Mouse (Mus musculus): ENCODE measurements at regions not wholly inside any gene's neighbourhood (a gene's known extent, or its start where the extent isn't known, plus 50 kb on each side); places are given as distances from the start of the nearest gene placed in this dataset.

DNA sequence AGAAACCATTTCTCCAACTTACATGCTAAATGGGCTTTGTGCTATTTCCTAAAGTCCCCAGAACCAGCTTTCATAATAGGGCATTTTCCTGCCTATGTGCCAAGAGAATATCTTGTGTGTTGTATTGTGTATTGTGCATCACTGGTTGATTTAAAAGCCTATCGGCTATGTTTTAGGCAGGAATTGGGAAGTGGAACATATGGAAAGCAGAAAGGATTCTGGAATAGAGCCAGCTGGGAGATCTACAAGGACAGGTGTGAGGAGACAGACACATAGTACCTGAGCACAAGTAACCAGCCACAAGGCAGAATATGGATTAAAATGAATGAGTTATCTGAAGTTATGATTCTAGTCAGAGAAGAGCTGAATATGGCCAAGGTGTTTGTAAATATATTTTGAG, 236.0 kb downstream of the 1190002N15Rik start:
- DNase-seq (ENCODE audit: low spot score): no peak
- ATAC-seq (ENCODE audit: low FRiP score): no peak
- Histone ChIP-seq H3K27me3 (ENCODE audit: control insufficient read depth, insufficient read depth, low read length) (no peaks in the 10 kb centered on the region), H3K9ac (ENCODE audit: low read depth, low read length) (no peak overlapping the region), H3K27ac (ENCODE audit: low read depth, low read length) (no peak overlapping the region), H3K4me1 (replicated peaks; ENCODE audit: control insufficient read depth, insufficient read depth, low read length) (no peaks in the 10 kb centered on the region), H3K4me2 (replicated peaks; ENCODE audit: low read depth, low read length) (no peak overlapping the region), H3K36me3 (ENCODE audit: control insufficient read depth, insufficient read depth, low read length) (no peaks in the 10 kb centered on the region), H3K4me3 (ENCODE audit: low read depth, low read length) (no peak overlapping the region), H3K9me3 (ENCODE audit: control insufficient read depth, low read length) (no peaks in the 10 kb centered on the region)
- WGBS: 90% methylated on average over 1 of the region's 1 CpGs

DNA sequence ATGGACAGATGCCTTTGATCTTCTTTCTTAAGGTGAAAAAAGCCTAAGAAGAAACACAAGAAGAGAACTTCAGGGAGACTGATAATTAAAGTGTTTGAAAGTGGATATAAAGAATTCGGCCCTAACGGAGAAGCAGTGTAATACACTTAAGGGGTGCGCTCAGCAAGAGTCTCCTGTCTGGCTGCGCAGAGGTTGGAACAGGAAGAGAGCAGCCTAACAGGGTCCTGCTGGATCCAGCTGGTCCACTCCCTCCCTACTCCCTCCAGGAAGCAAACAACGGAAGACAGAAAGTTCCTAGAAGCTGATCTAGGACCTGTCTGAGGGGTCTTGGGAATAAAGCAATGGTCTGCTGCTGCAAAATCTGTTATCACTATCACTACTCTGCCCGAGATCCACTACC, 242.4 kb downstream of the 1190002N15Rik start:
- no peaks in the 10 kb centered on the region for H3K9me3 ChIP-seq (ENCODE audit: control insufficient read depth, low read length)
- H3K27me3 ChIP-seq (ENCODE audit: control insufficient read depth, insufficient read depth, low read length): no peaks in the 10 kb centered on the region
- H3K36me3 ChIP-seq (ENCODE audit: control insufficient read depth, insufficient read depth, low read length): no peaks in the 10 kb centered on the region
- H3K9ac ChIP-seq (ENCODE audit: low read depth, low read length): no peak overlapping the region
- no peaks in the 10 kb centered on the region for H3K4me1 ChIP-seq (replicated peaks; ENCODE audit: control insufficient read depth, insufficient read depth, low read length)
- H3K4me2 ChIP-seq (replicated peaks; ENCODE audit: low read depth, low read length): no peak overlapping the region
- ATAC-seq (ENCODE audit: low FRiP score): no peak
- H3K27ac ChIP-seq (ENCODE audit: low read depth, low read length): no peak overlapping the region
- H3K4me3 ChIP-seq (ENCODE audit: low read depth, low read length): no peak overlapping the region
- WGBS: 76% methylated on average over 6 of the region's 6 CpGs
- DNase-seq (ENCODE audit: low spot score): no peak

DNA sequence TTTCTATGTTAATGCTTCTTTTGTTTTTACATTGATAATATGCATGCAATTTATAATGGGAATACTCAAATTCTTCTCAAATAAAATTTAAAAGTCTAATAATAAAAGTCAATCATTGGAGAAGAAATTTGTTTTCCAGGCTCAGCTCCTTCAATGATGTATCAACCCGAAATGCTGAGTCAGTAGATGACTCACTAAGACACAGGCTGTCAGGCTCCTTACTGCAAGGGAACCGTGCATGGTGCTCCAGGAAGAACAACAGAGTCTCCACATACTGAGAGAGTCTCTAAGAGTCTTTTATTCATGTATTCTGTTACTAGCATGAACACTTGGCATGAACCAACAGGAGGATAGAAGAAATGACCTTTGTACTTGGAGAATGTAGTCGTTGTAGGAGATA, 245.7 kb downstream of the 1190002N15Rik start:
- Histone ChIP-seq H3K9ac (ENCODE audit: low read depth, low read length) (no peak overlapping the region), H3K36me3 (ENCODE audit: control insufficient read depth, insufficient read depth, low read length) (no peaks in the 10 kb centered on the region), H3K4me2 (replicated peaks; ENCODE audit: low read depth, low read length) (no peak overlapping the region), H3K9me3 (ENCODE audit: control insufficient read depth, low read length) (no peaks in the 10 kb centered on the region), H3K27me3 (ENCODE audit: control insufficient read depth, insufficient read depth, low read length) (no peaks in the 10 kb centered on the region), H3K27ac (ENCODE audit: low read depth, low read length) (no peak overlapping the region), H3K4me3 (ENCODE audit: low read depth, low read length) (no peak overlapping the region), H3K4me1 (replicated peaks; ENCODE audit: control insufficient read depth, insufficient read depth, low read length) (no peaks in the 10 kb centered on the region)
- WGBS: 71% methylated on average over 3 of the region's 3 CpGs
- DNase-seq (ENCODE audit: low spot score): no peak
- ATAC-seq (ENCODE audit: low FRiP score): no peak

DNA sequence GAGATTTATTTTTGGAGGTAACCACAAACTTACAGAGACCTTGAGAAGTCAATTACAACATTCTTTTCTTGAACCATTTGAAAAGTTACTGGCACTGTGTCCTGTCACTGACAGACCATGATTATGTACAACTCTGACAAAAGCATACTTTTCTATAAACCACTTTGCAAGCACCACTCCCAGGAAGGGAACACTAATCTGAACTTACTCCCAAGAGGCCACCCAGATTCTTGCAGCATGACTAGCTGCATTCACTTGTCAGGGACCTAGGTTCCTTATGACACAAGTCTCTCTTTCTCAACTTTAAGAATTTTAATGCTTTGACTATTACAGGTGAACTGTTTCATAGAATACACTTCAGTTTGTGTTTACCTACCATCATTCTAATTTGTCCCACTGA, 248.3 kb downstream of the 1190002N15Rik start:
- no peak overlapping the region for H3K27ac ChIP-seq (ENCODE audit: low read depth, low read length)
- H3K4me2 ChIP-seq (replicated peaks; ENCODE audit: low read depth, low read length): no peak overlapping the region
- H3K36me3 ChIP-seq (ENCODE audit: control insufficient read depth, insufficient read depth, low read length): no peaks in the 10 kb centered on the region
- no peak for DNase-seq (ENCODE audit: low spot score)
- H3K4me1 ChIP-seq (replicated peaks; ENCODE audit: control insufficient read depth, insufficient read depth, low read length): no peaks in the 10 kb centered on the region
- H3K9me3 ChIP-seq (ENCODE audit: control insufficient read depth, low read length): no peaks in the 10 kb centered on the region
- no peaks in the 10 kb centered on the region for H3K27me3 ChIP-seq (ENCODE audit: control insufficient read depth, insufficient read depth, low read length)
- no peak for ATAC-seq (ENCODE audit: low FRiP score)
- H3K9ac ChIP-seq (ENCODE audit: low read depth, low read length): no peak overlapping the region
- no peak overlapping the region for H3K4me3 ChIP-seq (ENCODE audit: low read depth, low read length)

DNA sequence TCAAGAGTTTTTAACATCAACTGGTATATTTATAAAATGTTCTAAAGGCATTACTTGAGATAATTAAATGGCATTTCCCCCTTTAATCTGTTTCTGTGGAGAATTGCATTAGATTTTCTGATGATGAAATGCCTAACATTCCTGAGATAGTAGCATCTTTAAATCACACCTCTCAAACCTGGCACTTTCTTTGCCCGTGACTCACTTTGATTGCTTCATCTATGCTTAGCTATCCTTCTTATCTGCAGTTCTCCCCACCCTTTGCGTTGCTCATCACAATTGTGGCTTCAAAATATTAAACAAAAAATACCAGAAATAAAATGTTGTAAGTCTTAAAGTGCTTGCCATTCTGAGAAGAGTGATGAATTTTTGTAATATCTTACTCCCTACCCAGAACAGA, 250.3 kb downstream of the 1190002N15Rik start:
- no peaks in the 10 kb centered on the region for H3K27me3 ChIP-seq (ENCODE audit: control insufficient read depth, insufficient read depth, low read length)
- H3K4me3 ChIP-seq (ENCODE audit: low read depth, low read length): no peak overlapping the region
- DNase-seq (ENCODE audit: low spot score) (no peak), ATAC-seq (ENCODE audit: low FRiP score) (no peak)
- no peak overlapping the region for H3K4me2 ChIP-seq (replicated peaks; ENCODE audit: low read depth, low read length)
- WGBS: 72% methylated on average over 2 of the region's 2 CpGs
- no peak overlapping the region for H3K27ac ChIP-seq (ENCODE audit: low read depth, low read length)
- H3K9me3 ChIP-seq (ENCODE audit: control insufficient read depth, low read length): no peaks in the 10 kb centered on the region
- no peak overlapping the region for H3K9ac ChIP-seq (ENCODE audit: low read depth, low read length)
- H3K36me3 ChIP-seq (ENCODE audit: control insufficient read depth, insufficient read depth, low read length): no peaks in the 10 kb centered on the region
- no peaks in the 10 kb centered on the region for H3K4me1 ChIP-seq (replicated peaks; ENCODE audit: control insufficient read depth, insufficient read depth, low read length)

DNA sequence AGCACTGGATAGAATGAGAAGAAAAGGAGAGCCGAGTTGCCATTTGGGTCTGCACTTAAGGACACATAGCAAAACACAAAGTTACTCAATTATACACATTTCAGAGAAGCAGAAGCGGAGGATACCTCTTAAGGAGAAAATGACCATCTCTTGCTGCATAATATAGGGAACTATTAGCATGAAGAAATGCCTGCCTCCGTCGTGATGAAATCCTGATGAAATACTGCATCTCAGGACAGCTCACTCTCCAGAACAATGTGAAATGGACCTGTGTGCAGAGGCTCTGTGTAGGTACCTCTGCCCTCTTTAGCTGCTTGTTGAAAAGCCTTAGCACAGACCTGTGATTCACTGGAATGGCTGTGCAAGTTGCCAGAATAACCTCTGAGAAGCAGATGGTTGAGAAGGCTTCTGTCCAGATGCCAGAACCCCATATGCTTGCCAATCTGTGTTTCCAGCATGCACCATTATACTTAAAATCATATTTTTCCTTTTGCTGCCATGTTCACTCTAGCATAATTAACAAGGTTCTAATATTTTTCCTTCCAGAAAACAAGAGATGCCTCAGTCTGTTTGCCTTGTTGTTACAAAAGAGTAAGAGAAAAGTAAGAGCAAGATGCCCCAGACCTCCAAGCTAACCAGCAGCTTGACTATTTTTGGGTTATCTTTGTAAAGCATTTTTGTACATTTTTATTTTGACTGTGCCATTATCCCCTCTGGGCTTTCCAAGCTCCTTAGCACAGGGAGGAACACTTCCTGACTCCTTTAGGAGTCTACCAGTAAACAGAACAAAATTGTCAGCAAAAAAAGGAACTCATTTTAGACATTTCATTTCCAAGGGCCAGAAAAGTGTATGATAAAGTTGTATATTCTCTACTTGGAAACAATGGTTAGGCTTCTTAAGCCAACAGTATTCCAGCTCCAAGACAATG, 259.0 kb downstream of the 1190002N15Rik start:
- Histone ChIP-seq H3K4me3 (ENCODE audit: low read depth, low read length) (no peak overlapping the region), H3K27ac (ENCODE audit: low read depth, low read length) (no peak overlapping the region), H3K9ac (ENCODE audit: low read depth, low read length) (no peak overlapping the region), H3K36me3 (ENCODE audit: control insufficient read depth, insufficient read depth, low read length) (no peaks in the 10 kb centered on the region), H3K27me3 (ENCODE audit: control insufficient read depth, insufficient read depth, low read length) (no peaks in the 10 kb centered on the region), H3K4me1 (replicated peaks; ENCODE audit: control insufficient read depth, insufficient read depth, low read length) (no peaks in the 10 kb centered on the region), H3K9me3 (ENCODE audit: control insufficient read depth, low read length) (no peaks in the 10 kb centered on the region), H3K4me2 (replicated peaks; ENCODE audit: low read depth, low read length) (no peak overlapping the region)
- WGBS: 87% methylated on average over 4 of the region's 4 CpGs
- no peak for ATAC-seq (ENCODE audit: low FRiP score)
- DNase-seq (ENCODE audit: low spot score): no peak

DNA sequence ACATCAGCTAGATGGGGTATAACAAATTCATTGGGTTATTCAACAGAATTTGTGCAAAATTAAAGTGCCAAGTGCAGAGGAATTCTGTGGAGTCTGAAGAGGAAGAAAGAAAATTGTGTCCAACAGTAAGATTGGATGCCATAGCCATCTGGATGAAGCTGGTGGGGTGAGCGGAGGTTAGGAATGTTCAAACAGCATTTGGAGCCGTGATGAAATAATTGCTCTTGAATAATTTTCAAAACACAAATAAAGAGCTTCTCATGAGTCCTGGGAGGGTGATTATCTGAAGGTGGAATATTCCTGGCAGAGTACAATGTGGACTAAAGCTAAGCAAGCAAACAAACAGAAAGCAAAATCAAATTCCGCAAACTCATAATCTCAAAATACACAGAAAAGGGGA, 260.8 kb downstream of the 1190002N15Rik start:
- WGBS: 89% methylated on average over 3 of the region's 3 CpGs
- Histone ChIP-seq H3K36me3 (ENCODE audit: control insufficient read depth, insufficient read depth, low read length) (no peaks in the 10 kb centered on the region), H3K4me2 (replicated peaks; ENCODE audit: low read depth, low read length) (no peak overlapping the region), H3K4me1 (replicated peaks; ENCODE audit: control insufficient read depth, insufficient read depth, low read length) (no peaks in the 10 kb centered on the region), H3K9me3 (ENCODE audit: control insufficient read depth, low read length) (no peaks in the 10 kb centered on the region), H3K9ac (ENCODE audit: low read depth, low read length) (no peak overlapping the region), H3K27ac (ENCODE audit: low read depth, low read length) (no peak overlapping the region), H3K4me3 (ENCODE audit: low read depth, low read length) (no peak overlapping the region), H3K27me3 (ENCODE audit: control insufficient read depth, insufficient read depth, low read length) (no peaks in the 10 kb centered on the region)
- ATAC-seq (ENCODE audit: low FRiP score) (no peak), DNase-seq (ENCODE audit: low spot score) (no peak)

DNA sequence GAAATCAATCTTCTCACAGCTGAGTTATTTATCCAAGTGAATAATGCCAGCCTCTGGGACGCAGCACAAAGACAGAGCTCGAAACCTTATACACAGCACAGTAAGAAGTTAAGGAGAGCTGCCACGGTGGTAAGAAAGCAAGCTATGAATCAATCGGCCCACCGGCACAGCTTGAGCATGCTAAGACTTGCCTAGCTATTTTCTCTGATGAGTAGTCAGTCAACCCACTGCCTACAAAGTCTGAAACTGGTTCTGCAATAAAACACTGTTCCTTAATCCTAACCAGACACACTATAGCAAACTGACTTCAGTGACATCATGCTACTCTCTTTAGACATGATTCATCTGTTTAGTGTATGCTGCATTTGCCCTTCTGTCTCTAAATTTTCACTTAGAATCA, 268.7 kb downstream of the 1190002N15Rik start:
- ATAC-seq (ENCODE audit: low FRiP score) (no peak), DNase-seq (ENCODE audit: low spot score) (no peak)
- Histone ChIP-seq H3K36me3 (ENCODE audit: control insufficient read depth, insufficient read depth, low read length) (no peaks in the 10 kb centered on the region), H3K4me1 (replicated peaks; ENCODE audit: control insufficient read depth, insufficient read depth, low read length) (no peaks in the 10 kb centered on the region), H3K4me3 (ENCODE audit: low read depth, low read length) (no peak overlapping the region), H3K9me3 (ENCODE audit: control insufficient read depth, low read length) (no peaks in the 10 kb centered on the region), H3K9ac (ENCODE audit: low read depth, low read length) (no peak overlapping the region), H3K27ac (ENCODE audit: low read depth, low read length) (no peak overlapping the region), H3K27me3 (ENCODE audit: control insufficient read depth, insufficient read depth, low read length) (no peaks in the 10 kb centered on the region), H3K4me2 (replicated peaks; ENCODE audit: low read depth, low read length) (no peak overlapping the region)
- WGBS: 82% methylated on average over 5 of the region's 5 CpGs

DNA sequence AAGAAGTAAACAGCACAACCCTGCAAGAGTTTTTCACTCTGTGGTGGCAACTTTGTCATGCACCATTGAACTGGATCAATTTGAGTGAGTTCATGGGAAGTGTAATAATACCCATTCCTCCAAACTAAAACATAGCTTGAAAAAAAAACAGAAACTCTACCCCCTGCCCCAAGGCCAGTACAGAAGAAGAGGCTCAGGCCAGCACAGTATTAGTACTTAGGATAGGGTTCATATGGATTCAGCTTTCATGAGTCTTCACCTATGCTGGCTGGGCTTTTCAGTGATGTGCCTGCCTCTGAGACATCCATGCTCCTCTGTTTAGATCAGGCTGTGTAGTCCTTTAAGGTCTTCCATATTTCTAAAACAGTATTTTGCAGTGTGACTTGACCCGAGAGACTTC, 270.6 kb downstream of the 1190002N15Rik start:
- Histone ChIP-seq H3K4me3 (ENCODE audit: low read depth, low read length) (no peak overlapping the region), H3K4me2 (replicated peaks; ENCODE audit: low read depth, low read length) (no peak overlapping the region), H3K4me1 (replicated peaks; ENCODE audit: control insufficient read depth, insufficient read depth, low read length) (no peaks in the 10 kb centered on the region), H3K36me3 (ENCODE audit: control insufficient read depth, insufficient read depth, low read length) (no peaks in the 10 kb centered on the region), H3K27ac (ENCODE audit: low read depth, low read length) (no peak overlapping the region), H3K27me3 (ENCODE audit: control insufficient read depth, insufficient read depth, low read length) (no peaks in the 10 kb centered on the region), H3K9me3 (ENCODE audit: control insufficient read depth, low read length) (no peaks in the 10 kb centered on the region), H3K9ac (ENCODE audit: low read depth, low read length) (no peak overlapping the region)
- ATAC-seq (ENCODE audit: low FRiP score) (no peak), DNase-seq (ENCODE audit: low spot score) (no peak)
- 83% methylated on average over 1 of the region's 1 CpGs for WGBS
